Mouse (Mus musculus) liver, embryonic 11.5 days (tissue): ENCODE results near the gene Reep1. TPM values are rescaled to one million over a fixed set of nuclear protein-coding genes. Genes with fewer than 3 reads are reported as not detected.

Experiments
- ATAC-seq: fragments of 200-750 bp; cut with Nextera tagmentation; replicated peaks from 2 replicates; pipeline ENCODE4 v1.8.0; 2017; ENCODE audit warnings: moderate number of reproducible peaks, mild to moderate bottlenecking, moderate TSS enrichment, moderate library complexity; ENCODE audit not compliant: low FRiP score
- DNase-seq: peaks from one replicate; pipeline ENCODE4 v3.0.0-alpha.2; 2017; ENCODE audit warnings: low spot score
- H3K27ac ChIP-seq: fragments of 300-500 bp; sonication (generic); 2 replicates; pipeline ENCODE4 v1.5.1; 2014; ENCODE audit warnings: mild to moderate bottlenecking, low read depth, low read length, control low read depth
- H3K27me3 ChIP-seq: fragments of 300-500 bp; sonication (generic); replicated peaks from 2 replicates; pipeline ENCODE4 v1.6.1; 2014; ENCODE audit warnings: low read length, mixed read lengths; ENCODE audit not compliant: control insufficient read depth, insufficient read depth
- H3K36me3 ChIP-seq: fragments of 300-500 bp; sonication (generic); 2 replicates; pipeline ENCODE4 v1.6.1; 2014; ENCODE audit warnings: mild to moderate bottlenecking, low read length, moderate library complexity, mixed read lengths; ENCODE audit not compliant: control insufficient read depth, insufficient read depth
- H3K4me1 ChIP-seq: fragments of 300-500 bp; sonication (generic); replicated peaks from 2 replicates; pipeline ENCODE4 v1.6.1; 2014; ENCODE audit warnings: low read length, mixed read lengths; ENCODE audit not compliant: control insufficient read depth, insufficient read depth
- H3K4me2 ChIP-seq: fragments of 300-500 bp; sonication (generic); 2 replicates; pipeline ENCODE4 v1.6.1; 2014; ENCODE audit warnings: mild to moderate bottlenecking, control low read depth, moderate library complexity
- H3K4me3 ChIP-seq: fragments of 300-500 bp; sonication (generic); 2 replicates; pipeline ENCODE4 v1.5.1; 2014; ENCODE audit warnings: low read depth, low read length, control low read depth
- H3K9ac ChIP-seq: fragments of 300-500 bp; sonication (generic); 2 replicates; pipeline ENCODE4 v1.6.1; 2014; ENCODE audit warnings: low read depth, low read length, control low read depth
- H3K9me3 ChIP-seq: fragments of 300-500 bp; sonication (generic); 2 replicates; pipeline ENCODE4 v1.6.1; 2016; ENCODE audit warnings: low read length, inconsistent platforms, mixed read lengths; ENCODE audit not compliant: control insufficient read depth
- WGBS: fragments of 180-500 bp; shearing (Covaris S2); extraction: QIAGEN DNeasy Blood & Tissue Kit; methylation state at CpG from one replicate; pipeline ENCODE4 v1.1.7; 2014; 5-methylcytosine and 5-hydroxymethylcytosine counted together
- polyA plus RNA-seq: library from polyadenylated mRNA; unstranded; fragments of >200 nt; fragmentation: Nextera tagmentation; extraction: Ambion mirVana; gene quantifications from 2 replicates; pipeline ENCODE4 v1.2.1, GENCODE M21; 2014

Reep1 gene
- polyA plus RNA-seq, 1 experiment from 2014 or later, result 11.1 TPM

- 4% methylated on average over 3 of the region's 3 CpGs for WGBS
- no peaks in the 10 kb centered on the region for H3K9me3 ChIP-seq
- H3K27me3 ChIP-seq, result peaks cover 30% of the 10 kb centered on the region
- DNase-seq (no peak), ATAC-seq (no peak)
- H3K36me3 ChIP-seq, result no peaks in the 10 kb centered on the region
- peak overlapping the region; percentile 99 for H3K4me2 ChIP-seq
- no peak overlapping the region for H3K27ac ChIP-seq
- H3K4me1 ChIP-seq, result peaks cover 8% of the 10 kb centered on the region; the same call in 1 of the 2 replicates
- peak overlapping the region; percentile 66 for H3K9ac ChIP-seq
- H3K4me3 ChIP-seq, result peak overlapping the region; percentile 77
Measured at GRCm38 (mm10) chr6:71708528-71708927, 1.2 kb downstream of the Reep1 start.

GRCm38 (mm10) chr6:71710323-71710722, 3.0 kb downstream of the Reep1 start:
- peaks cover 8% of the 10 kb centered on the region; the same call in 1 of the 2 replicates for H3K4me1 ChIP-seq
- no peak for ATAC-seq
- peaks cover 30% of the 10 kb centered on the region for H3K27me3 ChIP-seq
- no peaks in the 10 kb centered on the region for H3K36me3 ChIP-seq
- DNase-seq, result no peak
- H3K9me3 ChIP-seq, result no peaks in the 10 kb centered on the region
- no peak overlapping the region for H3K27ac ChIP-seq
- H3K4me3 ChIP-seq, result no peak overlapping the region
- no peak overlapping the region for H3K9ac ChIP-seq
- no peak overlapping the region for H3K4me2 ChIP-seq
- WGBS, result 69% methylated on average over 3 of the region's 3 CpGs

GRCm38 (mm10) chr6:71711201-71711600, 3.8 kb downstream of the Reep1 start:
- Histone ChIP-seq H3K9ac (no peak overlapping the region), H3K4me3 (no peak overlapping the region), H3K27me3 (peaks cover 30% of the 10 kb centered on the region), H3K9me3 (no peaks in the 10 kb centered on the region), H3K4me2 (no peak overlapping the region), H3K27ac (no peak overlapping the region), H3K36me3 (no peaks in the 10 kb centered on the region), H3K4me1 (peaks cover 8% of the 10 kb centered on the region; the same call in 1 of the 2 replicates)
- no peak for ATAC-seq
- no peak for DNase-seq
- WGBS, result 86% methylated on average over 5 of the region's 5 CpGs

DNA sequence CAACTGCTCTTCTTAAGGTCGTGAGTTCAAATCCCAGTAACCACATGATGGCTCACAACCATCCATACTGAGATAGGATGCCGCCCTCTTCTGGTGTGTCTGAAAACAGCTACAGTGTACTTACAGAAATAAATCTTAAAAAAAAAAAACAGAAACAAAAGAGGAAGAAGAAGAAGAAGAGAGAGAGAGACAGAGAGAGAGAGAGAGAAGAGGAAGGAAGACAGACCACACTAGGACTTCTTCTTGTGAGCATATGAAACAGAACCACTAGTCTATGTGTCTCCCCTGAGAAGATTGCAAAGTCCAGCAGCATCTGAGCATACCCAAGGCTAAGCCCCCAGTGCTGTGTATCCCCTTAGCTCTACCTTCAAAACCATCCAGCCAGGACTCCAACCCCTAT, 6.2 kb downstream of the Reep1 start:
- Histone ChIP-seq H3K27ac (no peak overlapping the region), H3K36me3 (no peaks in the 10 kb centered on the region), H3K4me1 (peaks cover 8% of the 10 kb centered on the region), H3K4me2 (no peak overlapping the region), H3K27me3 (peaks cover 8% of the 10 kb centered on the region), H3K9ac (no peak overlapping the region), H3K9me3 (no peaks in the 10 kb centered on the region), H3K4me3 (no peak overlapping the region)
- DNase-seq (no peak), ATAC-seq (no peak)
- WGBS, result 72% methylated on average over 2 of the region's 2 CpGs

- no peak overlapping the region for H3K4me3 ChIP-seq
- 75% methylated on average over 5 of the region's 5 CpGs for WGBS
- H3K4me1 ChIP-seq, result peaks cover 9% of the 10 kb centered on the region
- H3K27ac ChIP-seq, result no peak overlapping the region
- DNase-seq, result no peak
- no peaks in the 10 kb centered on the region for H3K9me3 ChIP-seq
- H3K9ac ChIP-seq, result no peak overlapping the region
- H3K36me3 ChIP-seq, result no peaks in the 10 kb centered on the region
- no peak overlapping the region for H3K4me2 ChIP-seq
- ATAC-seq, result no peak
- no peaks in the 10 kb centered on the region for H3K27me3 ChIP-seq
Measured at GRCm38 (mm10) chr6:71715006-71715405, 7.6 kb downstream of the Reep1 start.

DNA sequence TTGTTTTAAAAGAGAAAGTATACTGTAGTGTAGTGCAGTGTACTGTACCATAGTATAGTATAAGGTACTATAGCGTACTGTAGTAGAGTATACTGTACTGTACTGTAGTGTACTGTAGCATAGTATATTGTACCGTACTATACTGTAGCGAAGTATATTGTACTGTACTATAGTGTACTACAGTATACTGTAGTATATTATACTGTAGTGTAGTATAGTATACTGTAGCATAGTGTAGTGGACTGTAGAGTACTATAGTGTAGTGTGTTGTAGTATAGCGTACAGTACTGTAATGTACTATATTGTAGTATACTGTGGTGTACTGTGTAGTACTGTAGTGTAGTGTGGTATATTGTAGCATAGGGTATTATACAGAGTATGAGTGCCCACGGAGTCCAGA, 9.1 kb downstream of the Reep1 start:
- no peak for ATAC-seq
- 96% methylated on average over 5 of the region's 5 CpGs for WGBS
- H3K9ac ChIP-seq, result no peak overlapping the region
- H3K4me3 ChIP-seq, result no peak overlapping the region
- H3K36me3 ChIP-seq, result no peaks in the 10 kb centered on the region
- no peak overlapping the region for H3K27ac ChIP-seq
- no peaks in the 10 kb centered on the region for H3K27me3 ChIP-seq
- no peaks in the 10 kb centered on the region for H3K9me3 ChIP-seq
- DNase-seq, result no peak
- peaks cover 9% of the 10 kb centered on the region for H3K4me1 ChIP-seq
- no peak overlapping the region for H3K4me2 ChIP-seq

DNA sequence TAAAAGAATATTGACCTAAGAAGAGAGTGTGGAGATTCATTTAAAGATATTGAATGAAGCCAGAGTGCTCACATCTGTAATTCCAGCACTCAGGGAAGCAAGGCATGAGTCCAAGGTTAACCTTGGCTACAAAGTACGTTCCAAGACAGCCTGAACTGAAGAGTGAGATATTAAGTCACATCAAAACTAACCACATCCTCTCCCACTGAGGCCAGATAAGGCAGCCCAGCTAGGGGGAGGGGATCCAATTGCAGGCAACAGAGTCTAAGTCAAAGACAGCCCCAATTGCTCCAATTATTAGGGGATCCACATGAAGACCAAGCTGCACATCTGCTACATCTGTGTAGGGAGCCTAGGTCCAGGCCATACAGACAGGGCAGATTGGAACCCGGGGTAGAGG, 11.0 kb downstream of the Reep1 start:
- Histone ChIP-seq H3K4me2 (peak overlapping the region; percentile 21; the same call in 1 of the 2 replicates), H3K9me3 (no peaks in the 10 kb centered on the region), H3K27ac (no peak overlapping the region), H3K4me3 (no peak overlapping the region), H3K4me1 (peaks cover 9% of the 10 kb centered on the region), H3K9ac (no peak overlapping the region), H3K27me3 (no peaks in the 10 kb centered on the region), H3K36me3 (no peaks in the 10 kb centered on the region)
- ATAC-seq, result peak; percentile 80
- DNase-seq, result no peak
- 44% methylated on average over 2 of the region's 2 CpGs for WGBS

GRCm38 (mm10) chr6:71719302-71719701, 11.9 kb downstream of the Reep1 start:
- DNase-seq, result no peak
- H3K9ac ChIP-seq, result no peak overlapping the region
- ATAC-seq, result no peak; the same call in 1 of the 2 replicates
- H3K4me3 ChIP-seq, result no peak overlapping the region
- H3K27ac ChIP-seq, result no peak overlapping the region
- no peaks in the 10 kb centered on the region for H3K27me3 ChIP-seq
- WGBS, result 39% methylated on average over 4 of the region's 4 CpGs
- no peaks in the 10 kb centered on the region for H3K9me3 ChIP-seq
- H3K4me2 ChIP-seq, result no peak overlapping the region
- H3K4me1 ChIP-seq, result peaks cover 9% of the 10 kb centered on the region
- H3K36me3 ChIP-seq, result no peaks in the 10 kb centered on the region

DNA sequence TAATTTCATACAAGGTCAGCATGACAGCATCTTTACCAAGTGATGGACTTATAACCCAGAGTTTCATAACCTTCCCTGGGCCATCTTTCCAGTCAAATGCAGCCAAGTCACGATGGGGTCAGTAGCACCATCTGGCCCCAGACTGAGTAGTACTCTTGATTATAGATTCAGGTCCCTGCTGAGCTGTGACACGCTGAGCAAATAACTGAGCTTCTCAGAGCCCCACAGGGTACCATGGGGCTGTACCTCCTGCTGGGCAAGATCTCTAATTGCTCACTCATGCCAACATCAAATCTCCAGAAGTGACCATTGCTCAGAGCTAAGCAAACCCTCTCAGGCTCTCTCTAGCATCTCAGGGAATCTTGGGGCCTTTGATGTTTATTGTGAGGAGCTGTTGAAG, 15.6 kb downstream of the Reep1 start:
- Histone ChIP-seq H3K36me3 (no peaks in the 10 kb centered on the region), H3K9me3 (no peaks in the 10 kb centered on the region), H3K27me3 (no peaks in the 10 kb centered on the region), H3K4me2 (no peak overlapping the region), H3K4me1 (peaks cover 9% of the 10 kb centered on the region), H3K27ac (no peak overlapping the region), H3K9ac (no peak overlapping the region), H3K4me3 (no peak overlapping the region)
- WGBS, result 50% methylated on average over 2 of the region's 2 CpGs
- DNase-seq (no peak), ATAC-seq (no peak)
